Mouse (Mus musculus): ENCODE measurements at regions not wholly inside any gene's neighbourhood (a gene's known extent, or its start where the extent isn't known, plus 50 kb on each side); places are given as distances from the start of the nearest gene placed in this dataset.

- no peak for TF ChIP-seq CTCF (IDR thresholded peaks at IDR 0.05; ENCODE audit: borderline replicate concordance, insufficient read depth, low read length)
- no peak for TF ChIP-seq POLR2A (IDR thresholded peaks at IDR 0.05; ENCODE audit: low read depth, low read length)
These were observed 197.6 kb upstream of the Tars start for GRCm38 (mm10) chr15:11597021-11597420.
